Mouse (Mus musculus): ENCODE data around the gene Sirpa. TPM values are rescaled to one million over a fixed set of nuclear protein-coding genes. Genes with fewer than 3 reads are reported as not detected.

Sirpa gene
- polyA plus RNA-seq (2012; ENCODE audit: low replicate concordance): 38.4 and 40.9 TPM in 2 replicates

GRCm38 (mm10) chr2:129592459-129593140 is at the start of gene Sirpa:
Gene Sirpa (plus strand): TSS chr2:129592835.

Other genes starting within 250 kb of the Sirpa start
- 0.13 and 0.38 TPM in 2 replicates for gene Il1b, start 221.7 kb upstream of the Sirpa start, polyA plus RNA-seq (2012; ENCODE audit: low replicate concordance)
- gene F830045P16Rik, start 56.2 kb upstream of the Sirpa start, polyA plus RNA-seq (2012; ENCODE audit: low replicate concordance): not detected in 2 replicates
- gene Pdyn, start 107.0 kb downstream of the Sirpa start, polyA plus RNA-seq (2012; ENCODE audit: low replicate concordance): not detected in 2 replicates
- gene Stk35, start 207.7 kb downstream of the Sirpa start, polyA plus RNA-seq (2012; ENCODE audit: low replicate concordance): 6.3 and 21.8 TPM in 2 replicates

Data from leukemia stem cell, adult 10-12 weeks (primary cell).